Mouse (Mus musculus): ENCODE measurements around the gene Ier5. TPM values are rescaled to one million over a fixed set of nuclear protein-coding genes. Genes with fewer than 3 reads are reported as not detected.
A peak's percentile ranks its signal among the peaks of the same experiment; 100 is the strongest.

Gene Ier5
- polyA plus RNA-seq, 1 experiment = 33.6 TPM

DNA sequence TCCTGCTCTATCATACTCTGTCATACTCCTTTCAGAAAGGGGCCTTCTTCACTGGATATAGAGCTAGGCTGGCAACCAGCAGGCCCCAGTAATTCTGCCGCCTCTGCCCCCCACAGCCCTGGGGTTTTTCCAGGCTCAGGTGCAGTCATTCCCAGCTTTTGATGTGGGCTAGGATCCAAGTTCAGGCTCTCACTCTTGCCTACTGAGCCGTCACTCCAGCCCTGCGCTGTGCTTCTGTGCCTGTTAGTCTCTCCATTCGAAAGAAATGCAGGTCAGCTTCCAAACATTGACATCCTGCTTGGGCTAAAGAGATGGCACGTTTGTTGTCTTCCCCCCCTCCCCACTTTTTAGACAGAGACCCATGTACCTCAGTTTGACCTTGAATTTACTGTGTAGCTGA lies 39.2 kb downstream of the Ier5 start:
- H3K36me3 ChIP-seq (replicated peaks; ENCODE audit: low read length) = no peaks in the 10 kb centered on the region
- H3K4me1 ChIP-seq = peaks cover 97% of the 10 kb centered on the region
- peaks cover 3% of the 10 kb centered on the region for H3K27me3 ChIP-seq (replicated peaks)
- H3K9me3 ChIP-seq = no peaks in the 10 kb centered on the region
- TF ChIP-seq FLI1 (IDR thresholded peaks at IDR 0.05; ENCODE audit: low read length) = no peak
- no peak for TF ChIP-seq GATA1 (IDR thresholded peaks at IDR 0.05; ENCODE audit: borderline replicate concordance, low read length)
- H3K4me3 ChIP-seq (replicated peaks) = peak overlapping the region; percentile 89

DNA sequence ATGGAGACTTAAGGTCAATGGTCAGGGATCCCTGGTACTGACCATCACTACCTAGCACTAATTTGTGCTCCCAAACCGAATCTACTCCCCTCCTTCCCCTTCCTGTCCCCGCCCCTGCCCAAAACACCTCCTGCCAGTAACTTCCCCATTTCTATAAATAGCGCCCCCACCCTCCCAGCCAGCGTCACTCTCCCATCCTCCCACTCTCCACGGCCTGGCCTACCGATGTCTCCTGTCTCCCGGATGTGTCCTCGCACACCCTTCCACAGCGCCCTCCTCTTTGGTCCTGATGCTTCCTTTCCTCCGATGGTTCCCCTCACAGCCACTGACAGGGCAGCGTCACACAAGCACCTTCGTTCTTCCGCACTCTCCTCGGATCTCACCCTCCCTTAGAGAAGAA lies 39.9 kb downstream of the Ier5 start:
- H3K4me1 ChIP-seq = peaks cover 97% of the 10 kb centered on the region
- TF ChIP-seq FLI1 (IDR thresholded peaks at IDR 0.05; ENCODE audit: low read length) (no peak), GATA1 (IDR thresholded peaks at IDR 0.05; ENCODE audit: borderline replicate concordance, low read length) (no peak)
- peaks cover 3% of the 10 kb centered on the region for H3K27me3 ChIP-seq (replicated peaks)
- H3K4me3 ChIP-seq (replicated peaks) = peak overlapping the region; percentile 89
- no peaks in the 10 kb centered on the region for H3K36me3 ChIP-seq (replicated peaks; ENCODE audit: low read length)
- no peaks in the 10 kb centered on the region for H3K9me3 ChIP-seq

DNA sequence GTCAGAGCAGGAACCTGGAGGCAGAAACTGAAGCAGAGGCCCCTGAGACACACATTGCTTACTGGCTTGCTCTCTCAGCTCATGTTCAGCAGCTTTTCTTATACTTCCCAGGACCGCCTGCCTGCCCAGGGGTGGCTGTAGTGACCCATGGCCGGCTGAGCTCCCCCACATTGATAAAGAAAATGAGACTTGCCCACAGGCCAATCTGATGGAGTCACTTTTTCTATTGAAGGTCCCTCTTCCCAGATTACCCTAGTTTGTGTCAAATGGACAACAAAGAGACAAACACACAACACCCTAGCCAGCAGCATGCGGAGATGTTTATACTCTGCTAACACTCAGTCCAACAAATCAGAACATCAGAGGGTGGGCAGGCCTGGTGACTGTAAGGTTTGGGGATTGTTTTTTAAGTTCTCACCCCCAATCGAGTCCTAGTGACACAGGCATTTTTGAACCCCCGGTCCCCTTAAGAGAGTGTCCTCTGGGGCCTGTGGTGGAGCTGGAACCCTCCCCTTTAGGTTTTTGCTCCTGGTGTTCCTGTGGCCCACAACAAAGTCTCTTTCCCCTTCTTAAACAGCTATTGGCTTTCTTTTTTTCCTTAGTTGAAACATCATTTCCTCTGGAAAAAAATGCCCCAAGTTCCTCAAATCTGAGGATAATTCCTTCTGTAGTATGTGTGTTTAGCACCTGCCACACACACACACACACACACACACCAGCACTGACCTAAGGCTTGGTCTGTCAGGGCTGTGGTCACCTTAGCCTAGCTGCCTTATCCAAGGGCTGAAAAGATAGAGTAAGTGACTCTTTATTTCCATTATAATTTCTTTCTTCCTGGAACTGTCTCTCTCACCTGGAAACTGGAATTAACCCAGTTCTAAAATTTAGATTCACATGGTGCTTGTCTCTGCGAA lies 41.1 kb downstream of the Ier5 start:
- Histone ChIP-seq H3K27me3 (replicated peaks) (peaks cover 3% of the 10 kb centered on the region), H3K4me3 (replicated peaks) (no peak overlapping the region), H3K4me1 (peaks cover 94% of the 10 kb centered on the region), H3K36me3 (replicated peaks; ENCODE audit: low read length) (no peaks in the 10 kb centered on the region), H3K9me3 (no peaks in the 10 kb centered on the region)
- no peak for TF ChIP-seq FLI1 (IDR thresholded peaks at IDR 0.05; ENCODE audit: low read length)
- TF ChIP-seq GATA1 (IDR thresholded peaks at IDR 0.05; ENCODE audit: borderline replicate concordance, low read length) = no peak

DNA sequence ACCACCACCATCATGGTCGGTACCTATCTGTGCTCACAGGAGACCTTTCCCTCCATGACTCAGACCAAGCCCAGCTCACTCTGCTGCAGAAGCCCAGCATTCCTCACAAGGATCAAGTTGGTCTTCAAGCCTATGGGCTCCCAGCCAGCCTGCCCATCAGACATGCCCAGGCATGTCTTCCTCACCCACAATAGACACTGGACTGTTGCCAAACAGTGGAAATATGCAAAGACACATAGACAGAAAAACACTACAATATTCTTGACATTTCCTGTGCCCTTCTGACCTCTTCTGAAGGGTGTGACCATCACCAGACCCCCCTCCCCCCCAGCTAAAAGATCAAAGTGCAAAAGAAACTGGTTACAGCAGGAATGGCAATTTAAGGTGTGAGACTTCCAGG lies 43.3 kb downstream of the Ier5 start:
- H3K9me3 ChIP-seq = no peaks in the 10 kb centered on the region
- H3K36me3 ChIP-seq (replicated peaks; ENCODE audit: low read length) = no peaks in the 10 kb centered on the region
- TF ChIP-seq FLI1 (IDR thresholded peaks at IDR 0.05; ENCODE audit: low read length) (no peak), GATA1 (IDR thresholded peaks at IDR 0.05; ENCODE audit: borderline replicate concordance, low read length) (no peak)
- H3K4me1 ChIP-seq = peaks cover 95% of the 10 kb centered on the region
- peak overlapping the region; percentile 67 for H3K4me3 ChIP-seq (replicated peaks)
- no peaks in the 10 kb centered on the region for H3K27me3 ChIP-seq (replicated peaks)

DNA sequence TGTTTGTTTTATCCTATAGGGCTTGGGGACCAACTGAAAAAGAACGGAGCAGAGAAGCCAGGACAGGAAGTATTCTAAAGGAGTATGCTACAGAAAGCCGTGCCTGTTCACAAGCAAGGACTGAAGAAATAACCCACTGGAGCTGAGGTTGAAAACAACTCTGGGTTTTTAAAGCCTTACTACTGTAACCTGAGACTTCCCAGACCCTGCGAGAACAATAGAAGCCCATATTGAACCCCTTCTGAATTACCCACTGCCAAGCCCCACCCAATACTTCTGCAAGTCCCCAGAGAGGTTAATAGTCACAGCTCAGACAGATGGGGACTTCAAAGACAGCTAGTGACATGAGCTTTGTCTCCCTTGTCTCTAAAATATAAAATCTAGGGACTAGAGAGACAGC lies 44.4 kb downstream of the Ier5 start:
- H3K4me3 ChIP-seq (replicated peaks) = no peak overlapping the region
- no peaks in the 10 kb centered on the region for H3K27me3 ChIP-seq (replicated peaks)
- H3K4me1 ChIP-seq = peaks cover 95% of the 10 kb centered on the region
- H3K9me3 ChIP-seq = no peaks in the 10 kb centered on the region
- no peaks in the 10 kb centered on the region for H3K36me3 ChIP-seq (replicated peaks; ENCODE audit: low read length)
- TF ChIP-seq FLI1 (IDR thresholded peaks at IDR 0.05; ENCODE audit: low read length) (no peak), GATA1 (IDR thresholded peaks at IDR 0.05; ENCODE audit: borderline replicate concordance, low read length) (no peak)

DNA sequence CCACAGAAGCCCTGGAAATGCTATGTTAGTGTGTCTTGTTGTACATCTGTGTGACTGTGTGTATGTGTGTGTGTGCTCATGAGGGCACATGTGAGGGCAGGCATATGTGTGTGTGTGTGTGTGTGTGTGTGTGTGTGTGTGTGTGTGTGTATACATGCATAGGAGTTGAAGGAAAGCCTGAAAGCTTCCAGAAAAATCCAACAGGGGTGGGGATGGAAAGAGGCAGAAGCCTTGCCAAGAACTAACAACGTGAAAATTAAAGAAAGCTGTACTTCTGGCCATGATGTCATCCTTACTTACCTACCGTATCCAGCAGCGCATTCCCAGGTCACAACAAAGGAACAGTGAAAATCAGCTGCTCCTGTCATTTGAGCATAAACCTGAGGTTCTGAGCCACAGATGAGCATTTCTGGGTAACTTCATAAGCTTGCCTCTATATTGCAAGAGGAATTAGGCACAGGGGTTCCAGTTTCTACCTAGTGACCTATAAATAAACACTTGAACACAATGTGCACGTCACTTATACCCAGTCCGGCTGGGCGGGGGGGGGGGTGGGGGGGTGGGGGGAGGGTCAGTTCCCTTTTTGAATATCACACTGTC lies 45.0 kb downstream of the Ier5 start:
- H3K4me3 ChIP-seq (replicated peaks) = no peak overlapping the region
- no peaks in the 10 kb centered on the region for H3K27me3 ChIP-seq (replicated peaks)
- no peaks in the 10 kb centered on the region for H3K36me3 ChIP-seq (replicated peaks; ENCODE audit: low read length)
- no peaks in the 10 kb centered on the region for H3K9me3 ChIP-seq
- TF ChIP-seq FLI1 (IDR thresholded peaks at IDR 0.05; ENCODE audit: low read length) (no peak), GATA1 (IDR thresholded peaks at IDR 0.05; ENCODE audit: borderline replicate concordance, low read length) (no peak)
- peaks cover 95% of the 10 kb centered on the region for H3K4me1 ChIP-seq

DNA sequence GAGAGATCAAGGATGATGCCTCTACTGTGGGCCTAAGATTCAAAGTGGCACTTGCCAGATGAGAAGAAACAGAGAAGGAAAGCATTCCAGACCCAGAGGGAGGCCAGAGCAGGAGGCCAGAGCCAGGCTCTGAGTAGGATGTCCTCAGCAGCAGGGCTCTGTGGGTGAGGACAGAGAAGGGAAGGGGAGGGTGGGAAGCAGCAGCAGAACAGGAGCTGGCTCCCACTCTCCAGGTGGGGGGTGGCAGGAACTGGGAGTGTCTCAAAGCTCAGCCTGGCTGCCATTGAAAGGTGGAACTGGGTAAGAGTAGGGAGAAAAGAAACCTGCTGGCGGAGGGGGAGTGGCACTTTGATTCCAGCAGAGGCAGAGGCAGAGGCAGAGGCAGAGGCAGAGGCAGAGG lies 46.1 kb downstream of the Ier5 start:
- Histone ChIP-seq H3K4me3 (replicated peaks) (no peak overlapping the region), H3K36me3 (replicated peaks; ENCODE audit: low read length) (no peaks in the 10 kb centered on the region), H3K4me1 (peaks cover 95% of the 10 kb centered on the region), H3K9me3 (no peaks in the 10 kb centered on the region), H3K27me3 (replicated peaks) (no peaks in the 10 kb centered on the region)
- no peak for TF ChIP-seq GATA1 (IDR thresholded peaks at IDR 0.05; ENCODE audit: borderline replicate concordance, low read length)
- no peak for TF ChIP-seq FLI1 (IDR thresholded peaks at IDR 0.05; ENCODE audit: low read length)

DNA sequence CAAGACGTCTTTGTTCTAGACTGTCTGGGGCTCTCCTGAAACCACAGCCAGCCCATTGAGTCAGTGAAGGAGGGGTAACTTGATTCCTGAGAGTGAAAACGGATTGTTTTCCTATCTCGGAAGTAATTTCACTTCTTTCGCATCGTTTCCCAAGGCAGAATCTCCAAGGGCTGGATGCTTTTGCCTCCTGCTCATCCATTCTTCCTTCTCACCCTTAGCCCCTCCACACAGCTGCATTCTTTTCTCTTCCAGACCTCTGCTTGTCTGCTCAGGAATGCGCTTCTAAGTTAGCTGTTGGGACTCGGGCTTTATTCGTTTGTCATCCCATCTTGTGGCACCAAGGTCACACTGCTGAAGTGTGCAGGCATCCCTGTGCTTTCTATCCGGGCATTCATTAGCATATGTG lies 46.7 kb downstream of the Ier5 start:
- no peaks in the 10 kb centered on the region for H3K36me3 ChIP-seq (replicated peaks; ENCODE audit: low read length)
- no peaks in the 10 kb centered on the region for H3K27me3 ChIP-seq (replicated peaks)
- peaks cover 90% of the 10 kb centered on the region for H3K4me1 ChIP-seq
- TF ChIP-seq GATA1 (IDR thresholded peaks at IDR 0.05; ENCODE audit: borderline replicate concordance, low read length) (no peak), FLI1 (IDR thresholded peaks at IDR 0.05; ENCODE audit: low read length) (no peak)
- H3K4me3 ChIP-seq (replicated peaks) = no peak overlapping the region
- H3K9me3 ChIP-seq = no peaks in the 10 kb centered on the region

DNA sequence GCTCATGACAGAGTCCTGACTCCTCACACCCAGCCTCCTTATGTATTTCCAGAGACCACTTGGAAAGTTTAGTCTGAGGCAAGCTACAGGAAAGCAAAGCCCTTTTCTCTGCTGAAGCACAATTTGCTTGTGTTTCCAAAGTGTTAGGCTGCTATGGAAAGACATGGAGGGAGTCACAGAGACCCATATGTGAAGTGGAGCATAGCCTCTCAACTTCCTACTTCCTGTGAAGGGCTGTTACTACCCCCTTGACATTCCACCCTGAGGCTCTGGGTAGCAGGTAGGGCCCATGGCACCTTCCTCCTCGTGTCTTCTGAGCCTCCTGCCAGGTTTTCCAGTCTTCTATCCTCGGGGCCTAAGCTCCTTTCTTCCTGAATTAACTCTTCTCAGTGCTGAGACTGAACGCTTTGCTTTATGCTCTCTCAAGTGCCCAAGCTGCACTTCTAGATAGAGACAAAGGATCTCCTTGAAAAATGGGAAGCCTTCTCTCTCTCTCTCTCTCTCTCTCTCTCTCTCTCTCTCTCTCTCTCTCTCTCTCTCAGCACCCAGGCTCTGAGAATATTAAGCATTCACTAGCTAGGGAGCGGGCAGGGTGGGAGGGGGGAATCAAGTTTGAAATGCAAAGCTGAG lies 47.2 kb downstream of the Ier5 start:
- Histone ChIP-seq H3K4me3 (replicated peaks) (peak overlapping the region; percentile 23), H3K27me3 (replicated peaks) (no peaks in the 10 kb centered on the region), H3K4me1 (peaks cover 85% of the 10 kb centered on the region), H3K36me3 (replicated peaks; ENCODE audit: low read length) (no peaks in the 10 kb centered on the region), H3K9me3 (no peaks in the 10 kb centered on the region)
- no peak for TF ChIP-seq GATA1 (IDR thresholded peaks at IDR 0.05; ENCODE audit: borderline replicate concordance, low read length)
- no peak for TF ChIP-seq FLI1 (IDR thresholded peaks at IDR 0.05; ENCODE audit: low read length)

DNA sequence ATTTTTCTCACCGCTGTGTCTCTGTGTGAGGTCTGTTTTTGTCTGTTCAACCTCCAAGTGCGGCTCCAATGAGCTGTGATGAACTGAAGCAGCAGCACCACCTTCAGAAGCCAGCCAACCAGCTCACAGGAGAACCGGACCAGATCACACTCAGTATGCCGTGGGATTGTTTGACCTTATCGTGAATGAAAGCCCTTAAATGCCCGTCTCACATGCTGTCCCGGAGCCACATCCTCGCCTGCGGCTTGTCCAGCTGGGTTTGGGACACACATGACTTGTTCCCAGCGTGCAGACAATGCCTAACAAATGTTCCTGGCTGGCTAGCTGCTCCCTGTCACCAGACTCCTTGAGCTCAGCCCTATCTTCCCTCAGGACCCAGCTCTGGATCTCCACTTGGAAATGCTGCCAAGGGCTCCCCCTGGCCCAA lies 47.7 kb downstream of the Ier5 start:
- Histone ChIP-seq H3K4me3 (replicated peaks) (no peak overlapping the region), H3K27me3 (replicated peaks) (no peaks in the 10 kb centered on the region), H3K4me1 (peaks cover 80% of the 10 kb centered on the region), H3K36me3 (replicated peaks; ENCODE audit: low read length) (no peaks in the 10 kb centered on the region), H3K9me3 (no peaks in the 10 kb centered on the region)
- no peak for TF ChIP-seq FLI1 (IDR thresholded peaks at IDR 0.05; ENCODE audit: low read length)
- TF ChIP-seq GATA1 (IDR thresholded peaks at IDR 0.05; ENCODE audit: borderline replicate concordance, low read length) = no peak

Measured in megakaryocyte, embryonic 14.5 days (primary cell).